Mouse (Mus musculus) midbrain, embryonic 11.5 days (tissue): ENCODE data around the gene Cltc. TPM values are rescaled to one million over a fixed set of nuclear protein-coding genes. Genes with fewer than 3 reads are reported as not detected.

Experiments
- ATAC-seq: fragments of 200-750 bp; cut with Nextera tagmentation; 2 replicates; pipeline ENCODE4 v1.8.0; 2017; ENCODE audit warnings: moderate TSS enrichment, moderate library complexity; ENCODE audit not compliant: low FRiP score
- DNase-seq: peaks from one replicate; pipeline ENCODE4 v3.0.0; 2015; ENCODE audit warnings: low spot score; ENCODE audit errors: missing footprints
- H3K27ac ChIP-seq: fragments of 300-500 bp; sonication (generic); 2 replicates; pipeline ENCODE4 v1.5.1; 2014; ENCODE audit warnings: low read depth, low read length
- H3K27me3 ChIP-seq: fragments of 300-500 bp; sonication (generic); 2 replicates; pipeline ENCODE4 v1.6.1; 2014; ENCODE audit warnings: mild to moderate bottlenecking, low read length, moderate library complexity, mixed read lengths; ENCODE audit not compliant: control insufficient read depth, insufficient read depth
- H3K36me3 ChIP-seq: fragments of 300-500 bp; sonication (generic); 2 replicates; pipeline ENCODE4 v1.6.1; 2014; ENCODE audit warnings: mild to moderate bottlenecking, low read length, moderate library complexity, mixed read lengths; ENCODE audit not compliant: control insufficient read depth, insufficient read depth
- H3K4me1 ChIP-seq: fragments of 300-500 bp; sonication (generic); 2 replicates; pipeline ENCODE4 v1.6.1; 2014; ENCODE audit warnings: low read length; ENCODE audit not compliant: control insufficient read depth, insufficient read depth
- H3K4me2 ChIP-seq: fragments of 300-500 bp; sonication (generic); 2 replicates; pipeline ENCODE4 v1.6.1; 2014; ENCODE audit warnings: mild to moderate bottlenecking, moderate library complexity
- H3K4me3 ChIP-seq: fragments of 300-500 bp; sonication (generic); 2 replicates; pipeline ENCODE4 v1.5.1; 2014; ENCODE audit warnings: low read depth, low read length
- H3K9ac ChIP-seq: fragments of 300-500 bp; sonication (generic); 2 replicates; pipeline ENCODE4 v1.6.1; 2014; ENCODE audit warnings: low read length
- H3K9me3 ChIP-seq: fragments of 300-500 bp; sonication (generic); 2 replicates; pipeline ENCODE4 v1.6.1; 2016; ENCODE audit warnings: low read length; ENCODE audit not compliant: control insufficient read depth
- WGBS: fragments of 180-500 bp; shearing (Covaris S2); extraction: QIAGEN DNeasy Blood & Tissue Kit; methylation state at CpG from one replicate; pipeline ENCODE4 v1.1.7; 2014; 5-methylcytosine and 5-hydroxymethylcytosine counted together
- polyA plus RNA-seq: library from polyadenylated mRNA; unstranded; fragments of >200 nt; fragmentation: Nextera tagmentation; extraction: Ambion mirVana; gene quantifications from 2 replicates; pipeline ENCODE4 v1.2.1, GENCODE M21; 2014

Cltc gene
- polyA plus RNA-seq, 1 experiment from 2014 or later, result 173 TPM

GRCm38 (mm10) chr11:86695461-86695860, 61.9 kb downstream of the Cltc start:
- H3K4me3 ChIP-seq, result no peak overlapping the region
- ATAC-seq, result no peak
- 86% methylated on average over 4 of the region's 4 CpGs for WGBS

GRCm38 (mm10) chr11:86692546-86692945, 64.8 kb downstream of the Cltc start:
- no peak overlapping the region for H3K4me3 ChIP-seq
- ATAC-seq (no peak), DNase-seq (peak; percentile 51)
- H3K27me3 ChIP-seq, result no peaks in the 10 kb centered on the region
- 94% methylated on average over 2 of the region's 2 CpGs for WGBS
- no peak overlapping the region for H3K27ac ChIP-seq
- H3K9me3 ChIP-seq, result no peaks in the 10 kb centered on the region
- H3K9ac ChIP-seq, result no peak overlapping the region
- no peak overlapping the region for H3K4me2 ChIP-seq
- H3K36me3 ChIP-seq, result peaks cover 12% of the 10 kb centered on the region
- H3K4me1 ChIP-seq, result no peaks in the 10 kb centered on the region

More at GRCm38 (mm10) chr11:86695461-86695860, 61.9 kb downstream of the Cltc start:
- DNase-seq, result peak; percentile 62
- Histone ChIP-seq H3K27ac (no peak overlapping the region), H3K4me1 (no peaks in the 10 kb centered on the region), H3K27me3 (no peaks in the 10 kb centered on the region), H3K9me3 (no peaks in the 10 kb centered on the region), H3K9ac (no peak overlapping the region), H3K4me2 (no peak overlapping the region), H3K36me3 (peaks cover 9% of the 10 kb centered on the region)

DNA sequence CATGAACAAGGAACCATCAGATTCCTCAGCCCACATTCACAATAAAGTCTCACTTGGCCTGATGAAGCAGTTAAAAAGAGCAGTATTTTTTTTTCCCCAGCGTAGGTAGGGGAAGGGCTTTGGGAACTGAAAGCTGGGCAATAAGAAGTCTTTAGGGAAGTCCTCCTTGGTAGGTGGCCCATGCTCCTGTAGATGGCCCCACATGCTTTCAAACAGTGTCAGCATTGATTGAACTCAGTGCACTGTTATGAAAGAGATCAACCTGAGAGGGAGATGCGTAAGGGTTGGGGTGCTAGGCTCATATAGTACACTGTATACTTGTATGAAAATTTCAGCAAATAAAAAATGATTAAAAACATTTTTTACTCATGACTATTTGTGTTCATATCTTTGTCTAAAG, 65.4 kb downstream of the Cltc start:
- no peaks in the 10 kb centered on the region for H3K4me1 ChIP-seq
- DNase-seq, result peak; percentile 72
- ATAC-seq, result no peak
- no peaks in the 10 kb centered on the region for H3K27me3 ChIP-seq
- H3K36me3 ChIP-seq, result peaks cover 12% of the 10 kb centered on the region
- no peak overlapping the region for H3K27ac ChIP-seq
- WGBS, result 94% methylated on average over 2 of the region's 2 CpGs
- no peak overlapping the region for H3K4me2 ChIP-seq
- no peak overlapping the region for H3K9ac ChIP-seq
- no peak overlapping the region for H3K4me3 ChIP-seq
- no peaks in the 10 kb centered on the region for H3K9me3 ChIP-seq

DNA sequence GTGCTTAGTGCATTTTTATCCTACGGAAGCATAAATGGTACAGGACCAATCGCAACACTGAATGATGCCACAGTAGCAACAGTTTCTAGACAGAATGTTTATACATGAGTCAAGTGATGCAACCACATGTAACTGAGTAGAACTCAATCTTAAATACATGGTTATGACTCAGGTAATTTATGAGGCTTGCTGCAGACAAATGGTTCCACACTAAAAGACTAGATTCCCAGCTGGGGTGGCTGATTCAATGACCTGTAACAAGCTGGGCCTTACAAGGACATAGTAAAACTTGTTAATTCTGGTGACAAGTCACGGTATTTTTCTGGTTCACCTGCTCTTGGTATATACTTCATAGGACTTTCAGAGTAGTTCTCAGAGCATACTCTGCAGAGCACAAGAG, 65.9 kb downstream of the Cltc start:
- Histone ChIP-seq H3K4me2 (no peak overlapping the region), H3K4me3 (no peak overlapping the region), H3K4me1 (no peaks in the 10 kb centered on the region), H3K36me3 (peaks cover 12% of the 10 kb centered on the region), H3K9me3 (no peaks in the 10 kb centered on the region), H3K27ac (no peak overlapping the region), H3K9ac (no peak overlapping the region), H3K27me3 (no peaks in the 10 kb centered on the region)
- 94% methylated on average over 3 of the region's 3 CpGs for WGBS
- DNase-seq (peak; percentile 68), ATAC-seq (no peak)

GRCm38 (mm10) chr11:86690383-86690782, 67.0 kb downstream of the Cltc start:
- Histone ChIP-seq H3K4me2 (no peak overlapping the region), H3K9me3 (no peaks in the 10 kb centered on the region), H3K9ac (no peak overlapping the region), H3K27me3 (no peaks in the 10 kb centered on the region), H3K36me3 (peaks cover 10% of the 10 kb centered on the region), H3K4me1 (peaks cover 2% of the 10 kb centered on the region), H3K4me3 (no peak overlapping the region), H3K27ac (no peak overlapping the region)
- WGBS, result 97% methylated on average over 3 of the region's 3 CpGs
- DNase-seq (no peak), ATAC-seq (no peak)

- Histone ChIP-seq H3K4me1 (peaks cover 20% of the 10 kb centered on the region), H3K9me3 (no peaks in the 10 kb centered on the region), H3K4me2 (peak overlapping the region; percentile 79), H3K27ac (no peak overlapping the region), H3K9ac (peak overlapping the region; percentile 90; the same call in 1 of the 2 replicates), H3K27me3 (no peaks in the 10 kb centered on the region), H3K36me3 (peaks cover 6% of the 10 kb centered on the region; the same call in 1 of the 2 replicates), H3K4me3 (peak overlapping the region; percentile 90)
- WGBS, result 97% methylated on average over 1 of the region's 1 CpGs
- ATAC-seq (no peak), DNase-seq (no peak)
These were observed 72.0 kb downstream of the Cltc start for GRCm38 (mm10) chr11:86685366-86685765.

DNA sequence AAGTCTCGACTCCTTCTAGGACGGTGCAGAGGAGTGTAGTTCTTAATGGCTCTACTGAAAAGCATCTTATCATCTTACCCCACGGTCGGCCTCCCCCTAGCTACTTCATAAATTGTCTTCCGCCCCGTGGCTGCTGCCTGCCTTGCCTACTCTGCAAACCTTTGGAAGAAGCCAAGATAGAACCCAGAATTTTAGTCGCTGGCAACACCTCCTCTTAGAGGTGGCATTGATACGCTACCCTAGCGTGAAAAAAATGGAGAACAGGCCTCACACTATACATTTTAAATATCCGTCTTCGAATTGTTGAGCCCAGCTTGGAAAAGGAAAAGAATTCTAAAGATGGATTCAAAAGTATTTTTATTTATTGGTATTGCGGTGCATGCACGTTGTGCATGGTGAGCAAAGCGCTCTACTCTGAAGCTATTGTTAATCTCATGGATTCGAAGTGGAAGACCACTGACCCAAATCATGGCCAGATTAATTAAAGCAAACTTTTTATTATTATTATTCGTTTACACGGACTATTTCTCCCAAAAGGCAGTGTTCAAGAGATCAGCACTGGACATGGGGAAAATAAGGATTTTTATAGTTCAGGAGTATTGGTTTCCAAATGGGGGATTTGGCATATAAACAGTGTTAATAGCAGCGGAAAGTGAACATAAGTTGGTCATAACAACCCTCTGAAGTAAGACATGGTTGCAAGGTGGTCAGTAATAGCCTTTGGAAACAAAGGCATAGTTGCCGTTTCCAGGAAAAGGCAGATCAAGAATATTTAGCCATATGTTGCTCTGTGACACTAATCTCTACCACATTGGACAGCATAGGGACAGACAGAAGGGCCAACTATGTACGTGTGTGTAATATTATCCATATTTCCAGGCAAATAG, 73.0 kb downstream of the Cltc start:
- DNase-seq (no peak), ATAC-seq (no peak)
- Histone ChIP-seq H3K27ac (peak overlapping the region; percentile 80), H3K4me2 (peak overlapping the region; percentile 79), H3K27me3 (no peaks in the 10 kb centered on the region), H3K36me3 (no peaks in the 10 kb centered on the region; the same call in 1 of the 2 replicates), H3K4me3 (peak overlapping the region; percentile 90), H3K9me3 (no peaks in the 10 kb centered on the region), H3K9ac (peak overlapping the region; percentile 90), H3K4me1 (peaks cover 20% of the 10 kb centered on the region)
- WGBS, result 10% methylated on average over 20 of the region's 20 CpGs

GRCm38 (mm10) chr11:86683395-86684125, 73.8 kb downstream of the Cltc start, which contains the start of the genes Vmp1 and Ptrh2:
TSS of gene Vmp1 (minus strand) at chr11:86683836.
TSS of gene Ptrh2 (plus strand) at chr11:86683985.
- H3K9ac ChIP-seq, result peak within 1 kb of the TSS; percentile 90
- ATAC-seq, result peak; percentile 96
- DNase-seq, result peak; percentile 99
- peak within 1 kb of the TSS; percentile 80 for H3K27ac ChIP-seq
- H3K36me3 ChIP-seq, result no peaks in the 10 kb centered on the region
- H3K27me3 ChIP-seq, result no peaks in the 10 kb centered on the region
- peak within 1 kb of the TSS; percentile 90 for H3K4me3 ChIP-seq
- H3K4me2 ChIP-seq, result peak within 1 kb of the TSS; percentile 79
- WGBS, result under 1% methylated on average over 56 of the region's 56 CpGs
- peaks cover 20% of the 10 kb centered on the region for H3K4me1 ChIP-seq
- H3K9me3 ChIP-seq, result no peaks in the 10 kb centered on the region

DNA sequence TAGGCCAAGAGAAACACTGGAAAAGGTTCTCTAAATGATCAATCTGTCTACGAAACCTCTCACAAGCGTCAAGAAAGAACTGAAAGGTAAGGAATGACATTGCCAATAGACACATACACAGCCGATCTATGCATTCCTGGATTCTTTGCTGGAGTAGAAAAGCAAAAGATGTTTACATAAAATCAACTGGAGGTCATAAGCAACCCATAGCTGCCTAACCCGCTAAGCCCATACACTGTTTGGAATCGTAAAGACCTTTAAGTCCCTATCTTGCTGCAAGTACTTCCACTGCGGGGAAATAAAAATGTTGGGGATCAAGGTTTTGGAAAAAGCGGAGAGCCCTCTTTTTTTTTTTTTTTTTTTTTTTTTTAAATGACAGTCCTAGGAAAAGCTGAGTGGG, 74.5 kb downstream of the Cltc start:
- Histone ChIP-seq H3K9me3 (no peaks in the 10 kb centered on the region), H3K4me1 (peaks cover 20% of the 10 kb centered on the region), H3K9ac (peak overlapping the region; percentile 90), H3K4me3 (peak overlapping the region; percentile 90), H3K27ac (no peak overlapping the region), H3K4me2 (peak overlapping the region; percentile 79), H3K36me3 (no peaks in the 10 kb centered on the region), H3K27me3 (no peaks in the 10 kb centered on the region)
- 38% methylated on average over 7 of the region's 7 CpGs for WGBS
- ATAC-seq, result no peak
- peak; percentile 82 for DNase-seq
